Mouse (Mus musculus) limb, embryonic 15.5 days (tissue): ENCODE measurements around the gene Hnrnph3. TPM values are rescaled to one million over a fixed set of nuclear protein-coding genes. Genes with fewer than 3 reads are reported as not detected.
A peak's percentile ranks its signal among the peaks of the same experiment; 100 is the strongest.

Source experiments
- ATAC-seq: fragments of 200-750 bp; cut with Nextera tagmentation; 2 replicates; pipeline ENCODE4 v1.8.0; 2017; ENCODE audit warnings: low read depth, moderate TSS enrichment; ENCODE audit not compliant: insufficient number of reproducible peaks, low FRiP score, low TSS enrichment
- H3K27ac ChIP-seq: fragments of 300-500 bp; sonication (generic); 2 replicates; pipeline ENCODE4 v1.5.1; 2015; ENCODE audit warnings: moderate library complexity, mild to moderate bottlenecking, inconsistent platforms
- H3K27me3 ChIP-seq: fragments of 300-500 bp; sonication (generic); 2 replicates; pipeline ENCODE4 v1.6.1; 2015; ENCODE audit warnings: inconsistent platforms
- H3K36me3 ChIP-seq: fragments of 300-500 bp; sonication (generic); 2 replicates; pipeline ENCODE4 v1.6.1; 2015; ENCODE audit warnings: inconsistent platforms
- H3K4me1 ChIP-seq: fragments of 300-500 bp; sonication (generic); 2 replicates; pipeline ENCODE4 v1.6.1; 2015; ENCODE audit warnings: inconsistent platforms
- H3K4me2 ChIP-seq: fragments of 300-500 bp; sonication (generic); 2 replicates; pipeline ENCODE4 v1.6.1; 2015; ENCODE audit warnings: mild to moderate bottlenecking, inconsistent platforms
- H3K4me3 ChIP-seq: fragments of 300-500 bp; sonication (generic); 2 replicates; pipeline ENCODE4 v1.5.1; 2015; ENCODE audit warnings: mild to moderate bottlenecking, inconsistent platforms
- H3K9ac ChIP-seq: fragments of 300-500 bp; sonication (generic); 2 replicates; pipeline ENCODE4 v1.6.1; 2015; ENCODE audit warnings: inconsistent platforms
- H3K9me3 ChIP-seq: fragments of 300-500 bp; sonication (generic); 2 replicates; pipeline ENCODE4 v1.6.1; 2016; ENCODE audit warnings: inconsistent platforms
- WGBS: fragments of 180-500 bp; shearing (Covaris S2); methylation state at CpG from one replicate; pipeline ENCODE4 v1.1.7; 2015; 5-methylcytosine and 5-hydroxymethylcytosine counted together
- polyA plus RNA-seq: library from polyadenylated mRNA; unstranded; fragments of >200 nt; fragmentation: Nextera tagmentation; extraction: Ambion mirVana; gene quantifications from 2 replicates; pipeline ENCODE4 v1.2.1, GENCODE M21; 2015

Hnrnph3 gene
- polyA plus RNA-seq, 1 experiment from 2014 or later: 90.8 TPM

GRCm38 (mm10) chr10:63010268-63010667, 13.7 kb downstream of the Hnrnph3 start:
- no peak overlapping the region for H3K4me2 ChIP-seq
- H3K9me3 ChIP-seq: no peaks in the 10 kb centered on the region
- H3K9ac ChIP-seq: no peak overlapping the region
- WGBS: 84% methylated on average over 4 of the region's 4 CpGs
- no peak overlapping the region for H3K4me3 ChIP-seq
- peaks cover 75% of the 10 kb centered on the region for H3K36me3 ChIP-seq
- H3K27me3 ChIP-seq: no peaks in the 10 kb centered on the region
- no peak overlapping the region for H3K27ac ChIP-seq
- ATAC-seq: no peak
- H3K4me1 ChIP-seq: no peaks in the 10 kb centered on the region

GRCm38 (mm10) chr10:63008193-63008592, 15.8 kb downstream of the Hnrnph3 start:
- Histone ChIP-seq H3K9ac (no peak overlapping the region), H3K27ac (no peak overlapping the region), H3K4me2 (no peak overlapping the region), H3K9me3 (no peaks in the 10 kb centered on the region), H3K27me3 (no peaks in the 10 kb centered on the region), H3K4me1 (no peaks in the 10 kb centered on the region), H3K4me3 (no peak overlapping the region), H3K36me3 (peaks cover 81% of the 10 kb centered on the region)
- ATAC-seq: no peak
- WGBS: 69% methylated on average over 3 of the region's 3 CpGs

DNA sequence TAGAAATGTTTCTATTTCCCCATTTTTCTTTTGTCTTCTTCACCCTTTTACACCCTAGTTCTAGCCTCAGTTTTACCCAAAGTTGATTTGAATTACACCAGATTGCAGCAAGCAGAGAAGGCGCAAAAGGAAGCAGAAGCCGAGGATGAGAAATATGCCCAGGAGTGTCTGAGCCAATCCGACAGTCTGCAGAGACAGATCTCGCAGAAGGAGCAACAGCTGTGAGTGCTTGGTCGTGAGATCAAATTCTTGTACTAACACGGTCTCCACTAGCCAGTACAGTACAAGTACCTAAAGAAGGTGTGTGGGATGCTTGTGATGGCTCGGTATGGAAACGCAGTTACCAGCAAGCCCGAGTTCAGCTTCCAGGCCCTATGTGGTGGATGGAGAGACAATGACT, 19.5 kb downstream of the Hnrnph3 start:
- no peak overlapping the region for H3K4me3 ChIP-seq
- H3K4me1 ChIP-seq: no peaks in the 10 kb centered on the region
- H3K27me3 ChIP-seq: no peaks in the 10 kb centered on the region
- ATAC-seq: no peak
- 87% methylated on average over 9 of the region's 9 CpGs for WGBS
- no peak overlapping the region for H3K4me2 ChIP-seq
- no peak overlapping the region for H3K9ac ChIP-seq
- no peaks in the 10 kb centered on the region for H3K9me3 ChIP-seq
- peaks cover 83% of the 10 kb centered on the region for H3K36me3 ChIP-seq
- H3K27ac ChIP-seq: no peak overlapping the region

DNA sequence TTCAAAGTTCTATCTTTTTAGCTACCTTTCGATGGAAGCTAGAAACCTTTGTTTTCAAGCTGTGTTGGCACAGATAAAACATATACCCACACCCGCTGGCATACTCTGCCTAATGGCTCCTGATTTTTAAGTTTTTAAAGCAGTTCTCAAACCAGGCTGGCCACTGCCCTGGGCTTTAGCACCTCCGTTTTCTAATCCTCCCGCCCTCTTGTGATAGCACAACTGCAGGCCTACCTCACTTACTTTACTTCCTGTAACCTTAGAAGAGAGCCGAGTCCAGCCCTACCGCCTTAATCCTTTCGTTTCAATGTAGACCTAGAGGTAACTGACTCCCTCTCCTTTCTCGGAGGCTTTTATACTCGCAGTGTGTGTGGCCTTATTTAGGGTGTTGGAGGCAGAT, 20.8 kb downstream of the Hnrnph3 start:
- WGBS: 69% methylated on average over 9 of the region's 9 CpGs
- Histone ChIP-seq H3K4me3 (no peak overlapping the region), H3K9ac (no peak overlapping the region), H3K27me3 (no peaks in the 10 kb centered on the region), H3K36me3 (peaks cover 86% of the 10 kb centered on the region), H3K9me3 (no peaks in the 10 kb centered on the region), H3K4me2 (no peak overlapping the region), H3K27ac (no peak overlapping the region), H3K4me1 (no peaks in the 10 kb centered on the region)
- no peak for ATAC-seq

GRCm38 (mm10) chr10:63000584-63000983, 23.4 kb downstream of the Hnrnph3 start:
- Histone ChIP-seq H3K4me2 (no peak overlapping the region), H3K27ac (no peak overlapping the region)
- WGBS: 82% methylated on average over 9 of the region's 9 CpGs

DNA sequence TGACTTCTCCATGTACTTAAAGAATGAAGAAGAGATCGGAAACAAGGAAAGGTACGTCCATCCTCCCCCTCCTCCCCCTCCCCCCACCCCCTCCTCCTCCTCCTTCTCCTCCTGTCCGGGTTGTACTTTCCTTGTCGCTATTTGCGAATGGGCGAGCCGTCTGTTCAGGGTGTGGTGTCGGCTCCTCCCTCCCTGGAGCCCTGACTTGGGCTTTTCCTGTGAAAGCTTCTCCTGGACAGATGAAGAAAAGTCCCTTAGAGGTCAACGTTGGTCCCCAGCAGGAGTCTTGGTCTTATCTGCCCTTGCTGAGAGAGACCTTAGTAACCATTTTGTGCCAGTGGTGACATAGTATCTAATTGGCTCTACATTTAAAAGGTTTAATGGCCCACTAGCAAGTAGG, 30.0 kb downstream of the Hnrnph3 start:
- 73% methylated on average over 8 of the region's 9 CpGs for WGBS
- Histone ChIP-seq H3K4me3 (no peak overlapping the region), H3K36me3 (peaks cover 83% of the 10 kb centered on the region), H3K27me3 (no peaks in the 10 kb centered on the region), H3K9me3 (no peaks in the 10 kb centered on the region), H3K27ac (no peak overlapping the region), H3K4me2 (no peak overlapping the region), H3K4me1 (no peaks in the 10 kb centered on the region), H3K9ac (no peak overlapping the region)
- no peak for ATAC-seq

More at GRCm38 (mm10) chr10:63000584-63000983, 23.4 kb downstream of the Hnrnph3 start:
- no peaks in the 10 kb centered on the region for H3K4me1 ChIP-seq
- H3K9ac ChIP-seq: no peak overlapping the region
- H3K9me3 ChIP-seq: no peaks in the 10 kb centered on the region
- no peak overlapping the region for H3K4me3 ChIP-seq
- no peak for ATAC-seq
- H3K27me3 ChIP-seq: no peaks in the 10 kb centered on the region
- peaks cover 90% of the 10 kb centered on the region for H3K36me3 ChIP-seq

DNA sequence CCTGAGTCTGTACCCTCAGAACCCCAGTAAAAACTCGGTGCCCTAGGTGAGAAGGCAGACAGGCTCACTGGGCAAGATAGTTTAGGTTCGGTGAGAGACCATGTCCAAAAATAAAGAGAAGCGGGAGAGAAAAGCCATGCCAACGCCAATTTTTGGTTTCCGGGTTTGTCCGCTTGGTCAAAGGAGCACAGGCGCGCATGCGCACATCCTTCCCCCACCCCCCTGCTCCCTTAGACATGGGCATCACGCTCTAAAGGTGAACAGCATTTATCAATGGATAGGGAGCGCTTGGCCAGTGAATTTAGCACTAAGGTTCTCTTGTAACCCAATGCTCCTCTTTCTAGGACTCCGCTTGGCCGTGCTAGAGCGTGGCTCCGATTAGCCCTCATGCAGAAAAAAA, 33.4 kb downstream of the Hnrnph3 start:
- Histone ChIP-seq H3K4me1 (no peaks in the 10 kb centered on the region), H3K9me3 (no peaks in the 10 kb centered on the region), H3K9ac (no peak overlapping the region), H3K27me3 (no peaks in the 10 kb centered on the region), H3K4me2 (no peak overlapping the region), H3K4me3 (no peak overlapping the region), H3K27ac (no peak overlapping the region), H3K36me3 (peaks cover 73% of the 10 kb centered on the region)
- 92% methylated on average over 15 of the region's 15 CpGs for WGBS
- no peak for ATAC-seq

- Histone ChIP-seq H3K9ac (no peak overlapping the region), H3K4me1 (no peaks in the 10 kb centered on the region), H3K27ac (no peak overlapping the region), H3K4me2 (no peak overlapping the region), H3K27me3 (no peaks in the 10 kb centered on the region), H3K36me3 (peaks cover 71% of the 10 kb centered on the region), H3K4me3 (no peak overlapping the region), H3K9me3 (no peaks in the 10 kb centered on the region)
- 31% methylated on average over 3 of the region's 3 CpGs for WGBS
- ATAC-seq: no peak
These were observed 36.7 kb downstream of the Hnrnph3 start for GRCm38 (mm10) chr10:62987341-62987740.

DNA sequence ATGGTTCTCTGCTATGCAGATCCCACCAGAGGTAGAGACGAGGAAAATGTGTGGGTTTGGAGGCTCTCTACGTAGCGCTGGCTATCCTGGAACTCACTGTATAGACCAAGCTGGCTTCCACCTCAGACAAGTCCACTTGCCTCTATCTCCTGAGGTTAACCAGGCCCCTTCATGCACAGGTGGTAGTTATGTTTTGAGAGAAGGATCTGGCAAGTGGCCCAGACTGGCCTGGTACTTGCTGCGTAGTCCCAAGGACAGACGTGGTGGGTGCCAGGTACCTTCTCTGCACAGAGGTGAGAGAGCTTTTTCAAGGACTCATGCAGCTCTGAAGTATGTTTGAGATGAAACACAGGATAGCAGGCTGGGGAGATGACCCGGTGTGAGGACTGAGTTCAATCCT, 39.5 kb downstream of the Hnrnph3 start:
- Histone ChIP-seq H3K9me3 (no peaks in the 10 kb centered on the region), H3K27me3 (no peaks in the 10 kb centered on the region), H3K4me3 (no peak overlapping the region), H3K36me3 (peaks cover 48% of the 10 kb centered on the region), H3K9ac (no peak overlapping the region), H3K27ac (no peak overlapping the region), H3K4me2 (no peak overlapping the region), H3K4me1 (peaks cover 11% of the 10 kb centered on the region)
- 92% methylated on average over 6 of the region's 6 CpGs for WGBS
- no peak for ATAC-seq

- WGBS: 93% methylated on average over 11 of the region's 11 CpGs
- Histone ChIP-seq H3K36me3 (peaks cover 48% of the 10 kb centered on the region), H3K4me2 (no peak overlapping the region), H3K4me1 (peaks cover 11% of the 10 kb centered on the region), H3K27me3 (no peaks in the 10 kb centered on the region), H3K27ac (no peak overlapping the region), H3K4me3 (no peak overlapping the region), H3K9me3 (no peaks in the 10 kb centered on the region), H3K9ac (no peak overlapping the region)
- no peak for ATAC-seq
These were observed 39.9 kb downstream of the Hnrnph3 start for GRCm38 (mm10) chr10:62984072-62984471.

GRCm38 (mm10) chr10:62980039-62980954, 43.7 kb downstream of the Hnrnph3 start, which contains the start of gene Rufy2:
Gene Rufy2, plus strand, starts transcription at chr10:62980223.
- H3K4me2 ChIP-seq: peak within 1 kb of the TSS; percentile 68
- peak within 1 kb of the TSS; percentile 83 for H3K9ac ChIP-seq
- WGBS: under 1% methylated on average over 77 of the region's 77 CpGs
- peaks cover 11% of the 10 kb centered on the region for H3K4me1 ChIP-seq
- peak within 1 kb of the TSS; percentile 64 for H3K27ac ChIP-seq
- no peaks in the 10 kb centered on the region for H3K27me3 ChIP-seq
- peak within 1 kb of the TSS; percentile 72 for H3K4me3 ChIP-seq
- peaks cover 28% of the 10 kb centered on the region for H3K36me3 ChIP-seq
- peak; percentile 85 for ATAC-seq
- no peaks in the 10 kb centered on the region for H3K9me3 ChIP-seq

DNA sequence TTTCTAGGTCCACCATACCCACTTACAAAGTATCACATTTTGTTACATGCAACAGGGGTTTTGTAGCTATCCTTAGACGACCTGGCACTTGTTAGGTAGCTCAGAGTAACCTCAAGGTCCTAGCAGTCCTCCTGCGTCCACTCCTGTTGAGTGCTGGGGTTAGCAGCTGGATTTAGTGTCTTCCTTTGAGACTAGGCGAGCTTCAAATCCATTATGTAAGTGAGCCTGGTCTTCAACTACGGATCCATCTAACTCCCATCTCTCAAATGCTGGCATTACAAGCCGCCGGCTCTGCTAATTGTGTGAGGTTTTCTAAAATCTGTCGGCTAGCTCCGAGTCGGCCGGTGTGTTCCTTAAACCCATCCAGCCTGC, 44.4 kb downstream of the Hnrnph3 start:
- H3K4me3 ChIP-seq: peak overlapping the region; percentile 72
- peak overlapping the region; percentile 68 for H3K4me2 ChIP-seq
- H3K9ac ChIP-seq: 0 out of 2 replicates have a peak overlapping the region, but pooled peaks have one; percentile 44
- no peak overlapping the region for H3K27ac ChIP-seq
- H3K27me3 ChIP-seq: no peaks in the 10 kb centered on the region
- peaks cover 22% of the 10 kb centered on the region for H3K36me3 ChIP-seq
- peaks cover 11% of the 10 kb centered on the region for H3K4me1 ChIP-seq
- WGBS: 10% methylated on average over 10 of the region's 10 CpGs
- ATAC-seq: no peak
- no peaks in the 10 kb centered on the region for H3K9me3 ChIP-seq
